Comparison of ENCODE assay signal across 9 mouse cellular contexts in the genomic region with DNA sequence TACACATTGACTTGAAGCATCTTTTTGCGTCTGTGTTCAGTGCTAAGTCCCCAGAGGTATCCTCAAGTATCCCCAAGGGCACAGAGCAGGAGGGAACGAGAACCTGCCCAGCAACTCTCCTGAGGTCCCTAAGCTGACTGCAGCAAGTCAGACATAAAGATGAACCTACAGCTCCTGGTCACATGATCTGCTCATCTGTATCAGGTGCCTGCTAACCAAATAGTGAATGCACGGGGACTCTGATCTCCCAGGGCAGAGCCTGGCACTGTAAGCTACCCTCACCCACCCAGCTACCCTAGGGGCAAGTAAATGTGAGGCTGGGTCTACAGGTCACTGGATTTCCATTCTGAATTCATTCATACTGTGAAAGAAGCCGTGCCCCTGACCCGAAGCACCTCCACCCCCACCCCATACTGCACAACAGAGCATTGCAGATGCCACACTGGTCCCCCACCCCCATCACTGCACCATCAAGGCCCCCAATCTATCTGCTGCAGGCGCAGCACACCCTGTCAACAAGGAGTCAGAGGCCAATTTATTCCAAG. TPM values are rescaled to one million over a fixed set of nuclear protein-coding genes. Genes with fewer than 3 reads are reported as not detected.
DNase-seq lines count a peak whose midpoint lies in the region; ATAC-seq and TF ChIP-seq lines count a peak whose summit lies in the region.
"Had no signal": no experiment of that assay in that cellular context is flagged by ENCODE, and none has a peak within 500 bp of the region (broad histone marks: within the 10 kb centered on the region; RNA-seq: fewer than 3 reads in every experiment).

No protein-coding gene starts in this region.

- no peaks in the 10 kb centered on the region for H3K4me1 ChIP-seq in lung, postnatal 0 days (ENCODE audit: insufficient read depth, low read depth, low read length)
- peaks cover 17% of the 10 kb centered on the region; the same call in 1 of the 2 replicates for H3K4me1 ChIP-seq in limb, embryonic 14.5 days (ENCODE audit: control insufficient read depth, insufficient read depth, low read length)
- peaks cover 20% of the 10 kb centered on the region for H3K4me1 ChIP-seq in stomach, embryonic 16.5 days (ENCODE audit: control insufficient read depth, insufficient read depth, low read length)

- H3K36me3 ChIP-seq in lung, postnatal 0 days (ENCODE audit: insufficient read depth, low read length), result no peaks in the 10 kb centered on the region
- no peaks in the 10 kb centered on the region for H3K36me3 ChIP-seq in limb, embryonic 14.5 days (ENCODE audit: control insufficient read depth, insufficient read depth, low read length)
- no peaks in the 10 kb centered on the region for H3K36me3 ChIP-seq in stomach, embryonic 16.5 days (ENCODE audit: control insufficient read depth, insufficient read depth, low read length)

- H3K4me3 ChIP-seq in lung, postnatal 0 days (ENCODE audit: low read depth, low read length), result peak overlapping the region; percentile 74
- H3K4me3 ChIP-seq in limb, embryonic 14.5 days (replicated peaks; ENCODE audit: low read length), result peak overlapping the region; percentile 66
- peak overlapping the region; percentile 76 for H3K4me3 ChIP-seq in stomach, embryonic 16.5 days (replicated peaks; ENCODE audit: low read length)

- TF ChIP-seq CTCF in lung, postnatal 0 days (IDR thresholded peaks at IDR 0.05), result no peak

- peak overlapping the region; percentile 93 for H3K4me2 ChIP-seq in lung, postnatal 0 days (replicated peaks; ENCODE audit: low read depth, low read length)
- H3K4me2 ChIP-seq in limb, embryonic 14.5 days (replicated peaks; ENCODE audit: low read depth, low read length, severe bottlenecking), result peak overlapping the region; percentile 91
- H3K4me2 ChIP-seq in stomach, embryonic 16.5 days (ENCODE audit: low read depth, low read length), result peak overlapping the region; percentile 93

- no peak for ATAC-seq in lung, postnatal 0 days
- no peak for ATAC-seq in limb, embryonic 14.5 days (ENCODE audit: low FRiP score, low read depth)
- ATAC-seq in stomach, embryonic 16.5 days (ENCODE audit: insufficient read depth, low FRiP score), result no peak

- H3K27me3 ChIP-seq in lung, postnatal 0 days (replicated peaks; ENCODE audit: insufficient read depth, low read length), result peaks cover 36% of the 10 kb centered on the region
- peaks cover 46% of the 10 kb centered on the region for H3K27me3 ChIP-seq in limb, embryonic 14.5 days (ENCODE audit: control insufficient read depth, insufficient read depth, low read length)
- H3K27me3 ChIP-seq in stomach, embryonic 16.5 days (ENCODE audit: control insufficient read depth, insufficient read depth, low read length), result peaks cover 32% of the 10 kb centered on the region

- no peak for TF ChIP-seq EP300 in lung, postnatal 0 days (IDR thresholded peaks at IDR 0.05)

- H3K9me3 ChIP-seq in lung, postnatal 0 days (ENCODE audit: low read length), result no peaks in the 10 kb centered on the region
- no peaks in the 10 kb centered on the region for H3K9me3 ChIP-seq in limb, embryonic 14.5 days (ENCODE audit: control insufficient read depth, low read length)
- no peaks in the 10 kb centered on the region for H3K9me3 ChIP-seq in stomach, embryonic 16.5 days (replicated peaks; ENCODE audit: control insufficient read depth, low read length)

- WGBS in lung, postnatal 0 days, result 28% methylated on average over 6 of the region's 6 CpGs
- WGBS in limb, embryonic 14.5 days, result 32% methylated on average over 6 of the region's 6 CpGs
- 32% methylated on average over 6 of the region's 6 CpGs for WGBS in stomach, embryonic 16.5 days

- DNase-seq in cerebellum, adult 11 months, result peak; percentile 28
- DNase-seq in cerebellum, postnatal 10 days, result no peak
- no peak for DNase-seq in lung, postnatal 0 days (ENCODE audit: low spot score)
- no peak for DNase-seq in lung, postnatal 10 days
- no peak for DNase-seq in limb, embryonic 14.5 days (ENCODE audit: low spot score)
- DNase-seq in kidney, postnatal 14 days, result no peak
- DNase-seq in adrenal gland, postnatal 25 days, result no peak

- TF ChIP-seq POLR2A in limb, embryonic 14.5 days (IDR thresholded peaks at IDR 0.05; ENCODE audit: borderline replicate concordance, extremely low read depth, insufficient read depth, insufficient read length), result no peak

- H3K27ac ChIP-seq in lung, postnatal 0 days (ENCODE audit: low read length), result no peak overlapping the region
- no peak overlapping the region for H3K27ac ChIP-seq in limb, embryonic 14.5 days (replicated peaks; ENCODE audit: low read depth, low read length)
- no peak overlapping the region for H3K27ac ChIP-seq in stomach, embryonic 16.5 days (ENCODE audit: low read length)

- H3K9ac ChIP-seq in lung, postnatal 0 days (replicated peaks; ENCODE audit: low read depth), result peak overlapping the region; percentile 91
- no peak overlapping the region for H3K9ac ChIP-seq in limb, embryonic 14.5 days (ENCODE audit: low read depth, low read length, severe bottlenecking)
- peak overlapping the region; percentile 87 for H3K9ac ChIP-seq in stomach, embryonic 16.5 days (ENCODE audit: low read length)

RNA-seq across cellular contexts. Expression of gene Dusp8, which starts 1.9 kb away (rescaled TPM):
- 5.5 and 6.0 TPM in 2 replicates for polyA plus RNA-seq in lung, postnatal 0 days (2015; fragmentation: Nextera tagmentation; extraction: Ambion mirVana)
- polyA plus RNA-seq in limb, embryonic 14.5 days (2012; rRNA removed), result 4.1 and 5.4 TPM in 2 replicates
- polyA plus RNA-seq in limb, embryonic 14.5 days (2014; fragmentation: Nextera tagmentation; extraction: Ambion mirVana), result 3.5 TPM in 2 replicates
- 6.4 TPM in 2 replicates for polyA plus RNA-seq in stomach, embryonic 16.5 days (2015; fragmentation: Nextera tagmentation; extraction: Ambion mirVana)
- 3.9 and 4.7 TPM in 2 replicates for total RNA-seq in adrenal gland, postnatal 25 days (2021)

RNA-seq across cellular contexts. Expression of gene Gm45618, which starts 26.8 kb away (rescaled TPM):
- not detected in 2 replicates for polyA plus RNA-seq in lung, postnatal 0 days (2015; fragmentation: Nextera tagmentation; extraction: Ambion mirVana)
- not detected in 2 replicates for polyA plus RNA-seq in limb, embryonic 14.5 days (2012; rRNA removed)
- polyA plus RNA-seq in limb, embryonic 14.5 days (2014; fragmentation: Nextera tagmentation; extraction: Ambion mirVana), result not detected in 2 replicates
- polyA plus RNA-seq in stomach, embryonic 16.5 days (2015; fragmentation: Nextera tagmentation; extraction: Ambion mirVana), result not detected in 2 replicates
- total RNA-seq in adrenal gland, postnatal 25 days (2021), result not detected in 2 replicates
- polyA plus RNA-seq: brain, embryonic 14.5 days had no signal

RNA-seq across cellular contexts. Expression of gene Mob2, which starts 32.9 kb away (rescaled TPM):
- polyA plus RNA-seq in lung, postnatal 0 days (2015; fragmentation: Nextera tagmentation; extraction: Ambion mirVana), result 85.9 and 104 TPM in 2 replicates
- polyA plus RNA-seq in limb, embryonic 14.5 days (2012; rRNA removed), result 55.2 and 56.2 TPM in 2 replicates
- 73.6 and 76.9 TPM in 2 replicates for polyA plus RNA-seq in limb, embryonic 14.5 days (2014; fragmentation: Nextera tagmentation; extraction: Ambion mirVana)
- 73.9 and 75.9 TPM in 2 replicates for polyA plus RNA-seq in stomach, embryonic 16.5 days (2015; fragmentation: Nextera tagmentation; extraction: Ambion mirVana)
- total RNA-seq in adrenal gland, postnatal 25 days (2021), result 50.3 and 56.9 TPM in 2 replicates

RNA-seq across cellular contexts. Expression of gene Gm39115, which starts 42.1 kb away (rescaled TPM):
- not detected in 2 replicates for polyA plus RNA-seq in lung, postnatal 0 days (2015; fragmentation: Nextera tagmentation; extraction: Ambion mirVana)
- polyA plus RNA-seq in limb, embryonic 14.5 days (2012; rRNA removed), result not detected in 2 replicates
- not detected in 2 replicates for polyA plus RNA-seq in limb, embryonic 14.5 days (2014; fragmentation: Nextera tagmentation; extraction: Ambion mirVana)
- polyA plus RNA-seq in stomach, embryonic 16.5 days (2015; fragmentation: Nextera tagmentation; extraction: Ambion mirVana), result not detected in 2 replicates
- total RNA-seq in adrenal gland, postnatal 25 days (2021), result not detected in 2 replicates
- polyA plus RNA-seq: brain, embryonic 14.5 days had no signal

RNA-seq across cellular contexts. Expression of gene Gm45337, which starts 50.6 kb away (rescaled TPM):
- not detected in 2 replicates for polyA plus RNA-seq in lung, postnatal 0 days (2015; fragmentation: Nextera tagmentation; extraction: Ambion mirVana)
- not detected in 2 replicates for polyA plus RNA-seq in limb, embryonic 14.5 days (2012; rRNA removed)
- polyA plus RNA-seq in limb, embryonic 14.5 days (2014; fragmentation: Nextera tagmentation; extraction: Ambion mirVana), result not detected in 2 replicates
- not detected in 2 replicates for polyA plus RNA-seq in stomach, embryonic 16.5 days (2015; fragmentation: Nextera tagmentation; extraction: Ambion mirVana)
- not detected in 2 replicates for total RNA-seq in adrenal gland, postnatal 25 days (2021)
- polyA plus RNA-seq: brain, embryonic 14.5 days had no signal
